Mouse (Mus musculus): ENCODE results near the gene Krt36. TPM values are rescaled to one million over a fixed set of nuclear protein-coding genes. Genes with fewer than 3 reads are reported as not detected.

Gene Krt36
- total RNA-seq, 2 experiments from 2014 or later: 0.16 TPM; not detected in 1

- DNase-seq: no peak
Measured at GRCm38 (mm10) chr11:100088378-100089025, 16.9 kb downstream of the Krt36 start.

DNA sequence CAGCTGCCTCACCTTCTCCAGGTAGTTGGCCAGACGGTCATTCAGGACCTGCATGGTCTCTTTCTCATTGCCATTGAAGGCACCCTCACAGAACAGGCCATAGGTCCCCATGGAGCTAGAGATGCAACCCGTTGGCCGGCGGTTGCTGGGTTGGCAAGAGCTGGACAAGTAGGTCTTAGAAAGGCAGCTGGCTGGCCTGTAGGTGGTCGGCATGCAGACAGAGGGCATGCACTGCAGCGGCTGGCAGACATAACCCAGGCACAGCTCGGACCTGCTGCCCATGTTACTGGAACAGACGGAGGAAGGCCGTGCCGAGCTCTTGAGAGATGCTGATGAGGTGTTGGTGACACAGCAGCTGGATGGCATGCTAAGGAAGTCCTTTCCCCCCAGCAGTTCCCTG lies 17.6 kb downstream of the Krt36 start, which contains the start of gene Krt32:
TSS of gene Krt32 (minus strand) at position 366 of the 400 bp plus-strand sequence.
- no peak for DNase-seq

DNA sequence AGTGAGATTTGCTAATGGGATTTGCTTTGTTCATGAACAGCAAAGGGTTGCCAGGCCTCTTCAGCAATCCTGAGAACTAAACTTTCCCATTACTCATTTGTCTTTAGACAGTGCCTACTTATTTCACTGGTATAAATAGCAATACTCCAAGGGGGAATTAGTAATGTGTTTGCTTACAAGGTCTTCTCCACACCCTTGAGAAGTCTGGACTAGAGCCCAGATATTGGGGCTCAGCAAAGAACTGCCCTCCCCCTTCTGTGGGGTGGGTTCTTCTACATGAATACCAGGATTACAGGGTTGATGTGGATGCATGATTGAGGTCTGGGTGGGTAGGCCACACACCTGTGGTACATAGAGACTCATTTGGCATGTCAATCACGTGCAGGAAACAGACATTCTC lies 31.6 kb downstream of the Krt36 start:
- DNase-seq: no peak

DNA sequence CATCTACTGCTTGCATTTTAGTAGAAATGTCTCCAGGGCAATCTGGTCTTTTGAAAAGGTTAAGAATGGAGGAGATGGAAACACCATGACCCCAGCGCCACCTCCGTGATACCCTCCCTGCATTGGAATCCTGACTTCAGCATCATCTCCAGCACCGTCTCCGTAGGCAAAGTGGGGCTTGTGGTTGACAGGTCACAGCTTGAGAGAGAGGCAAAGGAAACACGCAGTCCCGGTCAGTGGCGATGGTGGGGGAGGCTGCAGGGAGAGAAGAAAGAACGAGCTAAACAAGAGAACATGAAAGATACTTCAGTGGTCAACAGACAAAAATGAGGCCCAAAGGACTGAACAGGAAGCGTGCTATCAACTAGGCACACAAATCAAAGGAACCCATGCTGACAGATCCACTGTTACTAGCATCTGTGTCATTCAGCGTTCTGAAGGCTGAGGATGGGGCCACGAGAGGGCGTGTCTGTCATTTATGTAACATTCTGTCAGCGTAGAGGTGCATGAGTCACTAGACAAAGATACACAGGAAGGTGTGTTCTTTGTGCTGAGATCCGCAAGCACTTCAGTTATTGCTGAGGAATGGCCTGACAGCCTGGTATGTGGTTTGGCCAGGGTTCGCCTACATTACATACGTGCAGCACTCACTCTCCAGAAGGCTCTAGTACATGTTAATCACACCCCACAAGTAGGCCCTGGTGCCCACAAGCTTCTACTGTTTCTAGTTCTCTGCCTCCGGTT lies 38.0 kb downstream of the Krt36 start:
- DNase-seq: no peak

DNA sequence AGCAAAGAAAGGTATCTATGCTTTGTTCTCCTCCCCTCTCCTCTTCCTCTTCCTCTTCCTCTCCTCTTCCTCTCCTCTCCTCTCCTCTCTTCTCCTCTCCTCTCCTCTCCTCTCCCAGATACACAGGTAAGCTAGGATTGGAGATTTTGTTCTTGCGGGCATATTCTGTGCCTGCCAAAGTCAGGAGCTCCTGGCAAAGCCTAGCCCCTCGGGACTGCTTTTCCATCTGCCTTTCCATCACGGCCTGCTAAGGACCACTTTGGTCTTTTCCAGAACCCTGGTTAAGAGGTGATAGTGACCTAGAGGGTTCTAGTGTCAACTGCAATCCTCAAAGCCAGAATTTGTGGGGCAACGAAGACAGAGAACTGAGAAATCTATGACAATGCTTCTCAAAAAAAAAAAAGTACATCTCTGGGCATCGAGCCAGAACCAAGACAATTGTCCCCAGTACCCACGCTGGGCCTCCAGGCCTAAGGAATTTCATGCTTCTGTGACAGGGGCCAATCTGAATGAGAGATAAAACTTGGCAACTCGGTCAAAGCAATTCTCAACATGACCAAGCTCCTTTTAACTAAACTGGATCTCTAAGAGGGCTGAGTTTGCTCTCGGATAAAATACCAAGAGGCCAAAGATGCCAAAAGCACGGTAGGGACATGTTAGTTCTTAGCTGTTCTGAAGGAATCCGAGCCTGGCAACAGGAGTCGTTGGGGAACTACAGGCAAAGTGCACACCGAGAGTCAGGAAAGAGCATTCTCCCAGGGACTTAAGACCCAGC lies 39.0 kb downstream of the Krt36 start:
- no peak for DNase-seq

DNA sequence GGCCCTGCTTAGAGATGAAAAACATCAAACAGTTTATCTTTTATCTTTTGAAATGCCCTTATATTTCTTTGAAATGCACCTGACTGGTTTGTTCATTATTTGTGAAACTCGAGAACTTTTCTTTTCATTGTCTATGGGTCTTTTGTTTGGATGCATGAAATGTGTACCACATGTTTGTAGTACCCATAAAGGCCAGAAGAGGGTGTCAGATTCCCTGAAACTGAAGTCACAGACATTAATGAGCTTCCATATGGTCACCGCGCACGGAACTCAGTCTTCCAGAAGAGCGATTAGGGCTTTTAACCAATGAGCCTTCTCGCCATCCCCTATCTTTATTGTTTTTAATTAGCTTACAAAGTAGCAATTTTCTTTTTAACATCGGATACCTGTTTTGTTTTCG lies 46.6 kb downstream of the Krt36 start:
- DNase-seq: no peak

DNA sequence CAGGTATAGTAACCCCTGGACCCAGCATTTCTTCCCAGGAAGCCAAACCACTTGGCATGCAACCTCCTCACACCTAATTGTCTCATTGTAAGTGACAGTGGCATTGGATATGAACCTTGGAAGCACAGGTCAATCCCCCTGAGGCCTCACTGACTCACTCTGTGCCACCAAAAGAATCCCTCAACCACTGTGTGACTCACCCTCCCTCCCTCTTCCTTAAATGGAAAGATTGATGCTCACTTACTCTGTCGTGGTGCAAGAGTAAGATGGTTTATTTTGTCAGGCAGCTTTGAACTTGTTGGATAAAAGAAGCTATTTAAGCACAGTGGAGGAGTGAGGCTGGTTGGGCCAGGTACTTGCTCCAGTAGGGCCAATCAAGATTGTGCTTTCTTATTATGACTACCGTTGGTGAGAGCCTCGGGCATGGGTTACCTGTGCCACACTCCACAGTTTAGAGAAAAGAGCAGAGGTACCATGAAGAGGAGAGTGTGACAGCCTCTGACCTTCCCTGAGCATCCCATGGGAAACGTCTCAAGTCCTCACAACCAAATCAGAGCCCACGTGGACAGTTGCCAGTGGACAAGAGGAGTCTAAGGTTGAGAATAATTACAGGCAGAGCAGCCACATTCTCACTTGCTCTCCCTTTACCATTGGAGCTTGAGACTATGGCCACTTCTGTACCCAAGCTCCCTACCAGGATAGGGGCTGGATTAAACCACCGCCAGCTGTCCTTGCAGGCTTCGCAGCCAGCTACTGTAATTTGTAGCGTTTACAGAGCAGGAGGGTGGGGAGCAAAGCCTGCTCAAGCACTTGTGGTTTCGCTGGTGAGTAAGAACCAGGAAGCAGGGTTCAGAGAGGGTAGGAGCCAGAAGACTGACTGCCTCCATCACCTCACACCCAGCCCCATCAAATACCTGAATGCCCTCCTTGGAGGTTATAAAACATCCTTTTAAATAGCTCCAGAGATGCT lies 49.5 kb downstream of the Krt36 start:
- no peak for DNase-seq

Other genes starting within 250 kb of the Krt36 start
- not detected for gene Gm11568, start 247.7 kb downstream of the Krt36 start, total RNA-seq (2021)
- not detected for gene Gm11559, start 241.2 kb downstream of the Krt36 start, total RNA-seq (2021)
- not detected for gene Krtap9-1, start 232.2 kb downstream of the Krt36 start, total RNA-seq (2021)
- not detected for gene Gm11567, start 226.4 kb downstream of the Krt36 start, total RNA-seq (2021)
- gene Krtap31-1, start 197.7 kb downstream of the Krt36 start, total RNA-seq (2021): not detected
- gene Gm11565, start 190.9 kb downstream of the Krt36 start, total RNA-seq (2021): not detected
- gene Krtap31-2, start 169.3 kb downstream of the Krt36 start, total RNA-seq (2021): not detected
- not detected for gene Krtap9-5, start 157.2 kb downstream of the Krt36 start, total RNA-seq (2021)
- not detected for gene Krtap29-1, start 126.6 kb downstream of the Krt36 start, total RNA-seq (2021)
- not detected for gene Krtap16-1, start 119.0 kb downstream of the Krt36 start, total RNA-seq (2021)
- not detected for gene Krtap17-1, start 111.6 kb downstream of the Krt36 start, total RNA-seq (2021)
- gene Krt33a, start 89.4 kb downstream of the Krt36 start, total RNA-seq (2021): not detected
- gene Krt33b, start 75.8 kb downstream of the Krt36 start, total RNA-seq (2021): not detected
- gene Krt34, start 64.1 kb downstream of the Krt36 start, total RNA-seq (2021): not detected
- not detected for gene Krt31, start 55.1 kb downstream of the Krt36 start, total RNA-seq (2021)
- gene Krt32, start 17.4 kb downstream of the Krt36 start, total RNA-seq (2021): not detected
- not detected for gene Krt35, start 9.4 kb downstream of the Krt36 start, total RNA-seq (2021)
- not detected for gene Krt13, start 15.9 kb upstream of the Krt36 start, total RNA-seq (2021)
- not detected for gene Krt15, start 30.3 kb upstream of the Krt36 start, total RNA-seq (2021)
- under 1 TPM in 1 of 2 experiments, not detected in 1; 0.28 TPM for gene Krt19, start 43.0 kb upstream of the Krt36 start, total RNA-seq (2021)
- gene Krt9, start 87.6 kb upstream of the Krt36 start, total RNA-seq (2021): not detected
- not detected for gene Krt14, start 101.9 kb upstream of the Krt36 start, total RNA-seq (2021)
- gene Krt16, start 143.3 kb upstream of the Krt36 start, total RNA-seq (2021): not detected
- not detected for gene Krt17, start 155.4 kb upstream of the Krt36 start, total RNA-seq (2021)
- not detected for gene Krt42, start 164.2 kb upstream of the Krt36 start, total RNA-seq (2021)
- 1,000 to 10,000 TPM; 1,016 to 1,083 TPM for gene Eif1, start 214.3 kb upstream of the Krt36 start, total RNA-seq (2021)
- gene Gast, start 228.8 kb upstream of the Krt36 start, total RNA-seq (2021): not detected

Measured in gastrocnemius, postnatal 25 days (tissue).